Mouse (Mus musculus): ENCODE measurements around the gene Tln2.
A peak's percentile ranks its signal among the peaks of the same experiment; 100 is the strongest.

The Tln2 gene

DNA sequence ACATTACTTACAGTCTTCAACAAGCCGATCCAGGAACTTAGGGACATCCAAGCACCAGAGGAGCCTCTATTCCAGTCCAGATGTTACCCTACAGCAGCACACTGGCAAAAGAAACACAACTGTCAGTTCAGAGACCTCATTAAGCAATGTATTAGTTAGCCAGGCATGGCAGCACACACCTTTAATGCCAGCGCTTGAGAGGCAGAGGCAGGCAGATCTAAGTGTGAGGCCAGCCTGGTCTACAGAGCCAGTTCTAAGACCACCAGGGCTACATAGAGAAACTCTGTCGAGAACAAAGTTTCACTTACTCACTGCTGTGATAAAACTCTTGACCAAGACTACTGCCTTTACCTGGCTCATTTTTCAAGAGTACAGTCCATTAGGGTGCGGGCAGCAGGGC lies at the start of gene Tln2:
TSS of gene Tln2 (minus strand) at position 101 of the 400 bp plus-strand sequence.
- DNase-seq = no peak

DNA sequence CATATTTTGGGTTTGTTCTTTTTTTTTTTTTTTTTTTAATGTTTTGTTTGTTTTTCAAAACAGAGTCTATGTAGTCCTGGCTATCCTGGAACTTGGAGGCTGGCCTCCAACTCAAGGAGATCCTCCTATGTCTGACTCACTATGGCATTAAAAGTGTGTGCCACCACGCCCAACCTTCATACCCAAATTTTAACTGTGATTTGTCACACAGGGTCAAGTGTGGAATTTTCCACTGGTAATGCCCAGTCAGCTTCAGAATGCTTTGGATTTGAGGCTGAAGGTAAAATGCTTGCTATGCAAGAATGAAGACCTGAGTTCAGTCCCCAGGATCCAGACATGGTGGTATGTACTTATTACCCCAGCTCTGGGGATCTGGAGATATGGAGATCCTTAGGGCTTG lies 49.7 kb upstream of the Tln2 start:
- no peak for DNase-seq

DNA sequence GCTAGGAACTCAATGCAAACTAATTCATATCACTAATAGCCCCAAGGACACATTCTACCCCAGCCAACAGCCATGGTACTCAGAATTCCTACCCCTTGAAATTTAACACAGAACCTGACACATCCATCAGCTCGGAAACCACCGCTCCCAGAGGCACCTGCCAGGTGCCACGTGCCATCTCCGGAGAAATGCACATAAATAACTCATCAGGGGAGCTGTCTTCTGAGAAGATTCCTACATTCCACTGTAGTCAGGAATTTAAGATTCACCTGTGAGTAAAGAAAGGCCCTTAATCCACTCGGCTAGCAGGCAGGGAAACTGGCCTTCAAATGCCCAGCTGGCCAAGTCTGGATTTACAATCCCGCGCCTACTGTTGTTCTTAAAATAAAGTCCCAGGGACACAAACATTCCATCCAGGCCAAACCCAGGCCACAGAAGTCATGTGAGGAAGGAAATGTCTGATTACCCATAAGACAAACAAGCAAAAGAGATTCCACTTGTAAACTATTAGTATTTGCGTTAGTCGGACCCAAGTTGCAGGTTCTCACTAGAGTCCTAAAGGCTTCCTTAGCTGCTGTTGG lies 48.4 kb upstream of the Tln2 start:
- no peak for DNase-seq

DNA sequence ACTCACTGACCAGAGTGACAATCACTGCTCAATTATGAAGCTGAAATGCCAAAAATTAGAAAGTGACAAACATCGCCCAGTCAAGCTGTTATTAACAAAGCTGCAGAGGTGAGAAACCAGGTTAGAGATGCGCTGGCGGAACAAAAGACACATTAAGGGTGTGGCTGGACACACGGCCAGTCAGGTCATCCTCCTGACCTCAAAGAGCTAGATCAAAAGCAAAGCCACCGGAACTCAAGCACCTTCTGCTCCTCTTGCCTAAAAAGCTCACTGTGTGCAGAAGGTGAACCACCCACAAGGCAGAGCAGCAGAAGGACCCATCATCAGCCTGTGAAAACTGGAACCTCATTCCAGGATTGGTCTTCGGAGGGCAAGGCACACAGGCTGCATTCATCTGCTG lies 47.8 kb upstream of the Tln2 start:
- no peak for DNase-seq

DNA sequence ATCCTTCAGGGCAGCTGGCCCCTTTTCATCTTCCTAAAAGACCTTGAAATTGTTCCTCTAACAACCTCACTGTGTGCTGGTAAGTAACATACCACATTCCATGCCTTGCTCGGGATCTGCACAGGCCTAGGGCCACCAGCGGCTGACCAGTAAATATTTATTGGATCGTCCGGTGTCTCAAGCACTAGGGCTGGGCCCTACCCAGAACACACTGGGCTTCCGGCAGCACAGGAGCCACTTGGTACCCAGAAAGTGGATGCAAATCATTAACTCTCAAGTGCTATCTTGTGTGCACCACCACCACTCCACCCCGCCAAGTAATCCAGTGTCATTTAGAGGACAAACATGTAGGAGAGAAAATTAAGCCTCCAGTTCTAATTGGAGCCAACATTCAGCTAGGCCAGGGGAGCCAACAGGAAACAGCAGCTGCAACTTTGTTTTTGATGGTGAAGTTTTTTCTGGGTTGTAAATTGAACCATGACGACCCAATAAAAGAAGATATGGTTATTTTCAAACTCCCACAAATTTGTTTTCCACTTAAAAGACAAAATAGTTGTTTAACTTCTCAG lies 46.4 kb upstream of the Tln2 start:
- peak; percentile 37 to 60 for DNase-seq

DNA sequence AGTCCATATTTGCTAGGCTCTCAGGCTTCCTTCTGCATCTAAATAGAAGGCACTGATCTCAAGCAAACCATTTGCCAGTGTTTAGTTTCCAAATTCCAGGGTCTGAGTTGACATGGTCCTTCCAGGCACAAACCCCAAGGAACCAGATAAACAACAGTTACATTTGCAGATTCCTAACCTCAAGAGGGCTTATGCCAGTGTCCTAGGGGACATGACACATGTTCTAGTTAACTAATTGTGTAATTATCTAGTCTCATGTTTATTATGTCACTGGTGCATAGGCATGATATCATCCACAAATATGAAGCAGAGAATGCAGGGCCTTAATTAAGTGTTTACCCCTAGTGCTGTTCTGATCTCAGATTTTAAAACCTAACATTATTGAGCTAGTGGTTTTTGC lies 45.4 kb upstream of the Tln2 start:
- no peak for DNase-seq

DNA sequence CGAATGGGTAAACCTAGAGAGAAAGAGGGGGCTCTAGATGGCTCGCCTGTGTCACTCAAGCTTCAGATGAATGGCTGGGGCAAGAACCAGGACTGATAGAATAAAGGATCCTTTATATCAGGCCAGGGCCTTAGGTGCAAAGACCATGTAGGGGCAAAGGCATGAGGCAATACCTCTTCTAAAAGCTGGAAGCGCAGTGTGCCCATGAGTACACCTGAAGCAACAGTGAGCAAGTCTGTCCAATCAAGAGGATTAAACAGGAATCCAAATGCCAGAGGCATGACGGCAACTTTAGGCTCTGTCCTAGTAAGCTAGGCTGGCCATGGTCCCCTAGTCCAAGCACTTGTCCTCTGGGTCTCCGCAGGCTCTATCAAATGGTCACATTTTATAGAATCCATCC lies 42.8 kb upstream of the Tln2 start:
- DNase-seq = no peak

DNA sequence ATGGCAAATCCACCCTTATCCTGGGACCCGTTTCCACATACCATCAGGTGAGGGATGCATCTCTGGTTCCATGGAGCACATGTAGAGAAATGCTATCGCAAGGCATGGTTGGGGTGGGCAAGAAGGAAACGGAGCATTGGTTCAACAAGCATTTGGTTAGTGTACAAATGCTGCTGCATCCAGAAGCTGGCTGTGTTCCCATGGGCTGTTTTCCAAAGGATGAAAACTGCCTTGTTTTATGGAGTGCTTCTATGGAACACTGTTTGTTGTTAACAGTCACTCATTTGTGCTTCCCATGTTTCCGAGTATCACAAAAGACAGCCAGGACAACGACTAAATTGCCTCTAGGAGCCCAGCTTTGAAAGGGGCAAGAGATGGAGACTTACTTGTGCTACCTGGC lies 35.7 kb upstream of the Tln2 start:
- DNase-seq = peak; percentile 39 to 49

DNA sequence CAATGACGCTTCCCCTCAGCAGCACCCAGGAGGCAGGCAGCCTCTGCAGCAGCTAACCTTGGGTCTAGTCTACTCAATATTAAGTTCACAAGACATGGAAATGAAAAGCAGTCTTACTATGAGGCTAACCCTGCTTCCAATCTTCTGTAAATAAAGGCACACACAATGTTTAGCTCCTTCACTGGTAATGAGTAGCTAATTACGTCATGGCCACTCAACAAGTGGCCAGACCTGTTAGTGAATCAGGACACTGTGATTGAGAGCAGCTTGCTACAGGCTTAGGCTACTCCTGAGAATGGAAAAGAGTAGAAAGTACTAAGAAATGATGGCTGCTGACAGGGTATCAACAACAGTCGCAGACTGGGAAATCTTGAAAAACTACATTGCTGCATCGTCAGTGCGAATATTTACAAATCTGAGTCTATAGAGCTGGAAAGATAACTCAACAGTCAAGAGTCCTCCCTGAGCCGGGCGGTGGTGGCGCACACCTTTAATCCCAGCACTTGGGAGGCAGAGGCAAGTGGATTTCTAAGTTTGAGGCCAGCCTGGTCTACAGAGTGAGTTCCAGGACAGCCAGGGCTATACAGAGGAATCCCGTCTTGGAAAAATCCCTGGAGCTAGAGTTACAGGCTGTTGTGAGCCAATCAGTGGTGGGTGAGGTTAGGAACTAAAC lies 34.1 kb upstream of the Tln2 start:
- no peak for DNase-seq

DNA sequence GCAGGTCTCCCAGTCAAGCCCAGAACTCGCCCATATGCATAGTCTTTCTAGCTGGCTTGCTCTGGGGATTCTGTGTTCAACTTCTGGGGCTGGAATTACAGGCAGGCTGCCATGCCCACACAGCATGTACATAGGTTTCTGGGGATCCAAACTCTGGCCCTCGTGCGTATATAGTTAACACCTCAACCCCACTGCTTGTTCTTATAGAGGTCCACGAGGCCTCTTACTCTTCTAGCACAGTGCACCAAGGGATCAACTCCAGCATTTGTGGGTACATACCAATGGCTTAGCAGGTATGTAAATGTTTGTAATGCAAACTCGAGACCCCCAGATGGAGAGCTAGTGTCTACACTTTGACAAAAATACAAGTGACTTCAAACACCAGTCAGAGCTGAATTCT lies 33.2 kb upstream of the Tln2 start:
- no peak for DNase-seq

DNA sequence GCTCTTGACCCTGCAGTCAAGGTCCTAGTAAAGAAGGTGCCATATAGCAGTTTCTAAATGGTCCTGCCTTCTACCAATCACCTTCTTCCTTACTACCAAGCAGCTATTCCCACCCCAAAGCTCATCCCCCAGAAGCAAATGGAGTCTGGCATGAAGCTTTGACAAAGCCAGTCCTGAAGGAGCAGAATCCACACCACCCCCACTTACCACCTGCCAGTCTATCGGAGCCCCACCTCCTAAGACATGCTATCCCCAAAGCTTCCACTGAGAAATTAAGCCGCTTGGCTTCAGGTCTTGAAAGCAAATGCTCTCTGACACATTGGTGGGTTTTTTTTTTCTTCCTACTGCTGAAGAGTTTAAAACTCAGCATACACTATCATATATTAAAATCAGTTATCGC lies 27.6 kb upstream of the Tln2 start:
- DNase-seq = no peak

DNA sequence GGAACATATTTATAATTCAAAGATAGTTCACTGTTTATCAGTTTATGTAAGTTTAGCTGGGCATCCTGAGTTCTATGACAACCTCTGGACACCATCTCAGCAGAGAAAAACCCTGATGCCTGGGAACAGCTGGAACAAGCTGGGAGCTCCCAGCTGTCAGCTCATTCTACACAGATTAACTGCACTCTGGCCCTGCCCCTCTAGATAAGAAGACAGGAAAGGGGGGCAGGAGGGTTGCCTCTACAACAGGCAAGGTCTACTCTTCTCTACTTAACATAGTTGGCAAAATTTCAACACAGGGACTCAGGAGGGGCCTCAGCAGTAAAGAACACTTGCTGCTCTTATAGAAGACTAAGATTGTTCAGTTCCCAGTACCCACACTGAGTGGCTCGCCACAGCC lies 27.0 kb upstream of the Tln2 start:
- peak; percentile 19 to 23 for DNase-seq

DNA sequence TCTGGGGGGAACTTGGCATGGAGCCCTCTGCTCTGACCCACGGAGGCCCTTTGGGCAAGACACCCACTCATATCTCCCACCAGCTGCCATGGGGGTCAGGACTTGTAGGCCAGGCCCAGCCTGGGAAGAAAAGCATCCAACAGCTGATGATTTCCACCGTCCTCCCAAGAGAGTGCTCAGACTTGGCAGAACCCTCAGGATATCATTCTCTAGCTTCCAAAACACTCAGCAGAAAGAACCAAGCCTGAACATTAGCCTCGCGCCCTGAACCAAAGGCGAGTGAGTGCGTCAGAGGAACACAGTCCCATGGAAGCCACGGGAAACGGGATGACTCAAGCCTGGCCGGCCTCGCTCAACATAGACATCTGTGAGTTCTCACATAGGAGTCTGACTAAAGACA lies 25.4 kb upstream of the Tln2 start:
- peak; percentile 73 to 78 for DNase-seq

DNA sequence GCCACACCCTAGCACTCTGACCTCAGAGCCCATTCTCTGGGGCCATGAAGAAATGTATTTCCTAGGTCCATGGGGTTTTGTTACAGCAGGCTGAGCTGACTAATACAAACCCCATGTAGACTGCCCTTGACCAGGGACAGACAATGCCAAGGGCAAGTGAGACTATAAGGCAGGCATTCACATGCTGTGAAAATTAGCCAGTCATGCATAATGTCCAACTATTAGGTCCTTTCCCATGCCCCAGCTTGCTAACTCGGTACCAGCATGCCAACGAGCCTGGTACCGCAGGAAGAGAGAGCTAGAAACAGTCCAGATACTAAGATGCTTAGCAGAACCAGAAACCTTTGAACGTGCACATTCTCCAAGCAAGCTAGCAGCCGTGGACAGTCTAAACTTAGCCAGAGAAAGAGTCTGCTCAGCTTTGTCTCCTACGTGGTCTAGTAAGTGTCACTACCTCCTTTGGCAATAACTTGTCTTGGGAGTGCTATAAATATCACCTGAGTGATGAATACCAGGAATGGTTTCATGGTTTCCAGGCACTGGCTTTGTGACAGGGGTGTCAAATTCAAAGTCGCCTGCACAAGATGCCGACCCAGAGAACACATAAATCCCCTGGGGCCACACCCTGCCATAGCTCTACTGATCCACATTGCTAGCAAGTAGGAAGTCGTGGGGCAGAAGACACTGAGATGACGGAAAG lies 22.2 kb upstream of the Tln2 start:
- DNase-seq = no peak

DNA sequence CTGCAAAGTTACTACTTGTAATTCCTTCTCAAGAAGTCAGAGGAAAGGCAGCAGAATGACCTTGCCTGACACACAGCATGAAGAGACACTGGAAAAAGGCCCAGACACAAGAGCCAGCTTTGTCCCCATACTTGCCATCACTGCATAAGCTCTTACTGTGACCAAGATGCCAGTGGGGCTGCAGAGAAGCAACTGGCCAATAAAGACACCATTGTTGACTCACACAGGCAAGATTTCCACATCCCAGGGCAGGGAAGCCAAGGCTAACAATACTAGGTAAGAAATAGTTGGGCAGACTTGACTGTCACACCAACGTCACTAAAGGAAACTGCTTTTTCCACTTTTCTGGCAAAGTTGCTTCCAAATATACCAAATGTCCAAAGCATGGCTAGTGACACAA lies 20.0 kb upstream of the Tln2 start:
- no peak for DNase-seq

DNA sequence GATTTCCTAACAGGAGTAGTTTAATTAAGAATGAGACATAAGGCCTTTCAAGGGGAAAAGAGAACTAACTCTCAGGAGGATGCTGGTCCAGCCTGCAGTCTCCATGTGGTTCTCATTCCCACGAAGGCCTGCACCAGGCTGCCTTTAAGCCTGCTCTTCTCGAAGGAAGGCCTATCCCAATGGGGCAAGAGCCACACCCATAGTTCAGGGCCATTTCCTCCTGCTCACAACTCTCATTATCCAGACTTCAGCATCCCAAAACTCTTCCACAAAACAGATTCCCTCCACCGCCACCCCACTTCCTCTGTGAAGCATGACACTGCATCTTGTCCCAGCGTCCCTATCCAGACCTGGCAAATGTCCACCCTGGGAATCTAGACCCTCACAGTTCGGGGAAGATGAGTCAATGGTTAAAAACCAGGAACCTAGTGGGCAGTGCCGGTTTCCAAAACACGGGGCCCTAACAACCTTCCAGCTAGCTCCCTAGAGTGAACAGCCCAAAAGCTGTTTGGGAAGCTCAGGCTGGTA lies 15.3 kb upstream of the Tln2 start:
- no peak for DNase-seq

DNA sequence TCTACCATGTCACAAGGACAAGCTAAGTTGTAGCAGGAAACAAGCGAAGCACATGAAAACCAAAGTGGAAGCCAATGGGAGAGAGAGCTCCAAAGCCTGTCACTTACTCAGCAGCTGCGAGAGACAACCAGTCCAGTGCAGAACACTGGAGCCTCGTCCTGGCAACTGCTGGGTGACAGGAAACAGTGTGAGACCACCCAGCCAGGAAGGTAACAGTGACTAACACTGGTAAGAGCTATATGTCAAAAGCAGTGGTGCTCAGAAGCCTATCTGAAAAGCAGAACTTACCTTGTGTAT lies 14.1 kb upstream of the Tln2 start:
- peak in 1 of 2 experiments; percentile 17 for DNase-seq

DNA sequence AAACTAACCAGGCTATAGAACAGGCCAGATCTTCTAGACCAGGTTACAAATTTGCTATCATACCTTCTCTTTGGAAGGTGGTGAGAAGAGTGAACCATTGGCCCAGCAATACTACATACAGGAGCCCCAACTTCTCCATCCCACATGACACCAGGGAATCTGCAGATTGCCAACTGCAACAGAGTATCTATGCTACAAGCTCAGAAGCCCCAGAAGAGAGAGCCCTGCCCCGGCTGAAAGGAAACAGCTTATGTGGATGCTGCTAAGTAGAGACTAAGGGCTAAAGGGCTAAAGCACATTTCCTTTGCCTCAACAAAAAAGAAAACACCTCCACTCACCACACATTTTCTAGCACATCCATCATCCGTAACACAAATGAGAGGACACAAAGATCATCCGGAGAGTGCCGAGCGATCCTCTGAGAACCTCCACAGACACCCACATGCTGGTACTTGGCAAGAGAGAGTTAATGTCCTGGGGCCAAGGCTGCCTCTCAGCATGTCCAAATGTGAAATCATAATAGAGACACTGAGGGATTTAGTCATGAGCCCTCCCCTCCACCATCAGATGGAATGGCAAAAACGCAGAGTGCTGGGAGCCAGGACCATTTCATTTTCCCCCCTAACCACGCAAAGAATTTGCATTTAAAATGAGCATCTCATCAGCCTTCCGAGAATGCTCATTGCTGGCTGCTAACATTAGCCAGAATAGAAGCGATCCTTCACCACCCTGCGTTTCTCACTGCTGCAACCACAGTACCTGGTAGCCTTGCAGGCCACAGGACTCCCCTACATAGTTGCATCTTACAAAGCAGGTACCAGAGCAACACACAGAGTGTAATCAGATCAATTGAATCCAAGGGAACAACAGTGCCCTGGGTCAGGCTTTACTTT lies 13.5 kb upstream of the Tln2 start:
- DNase-seq = peak in 1 of 2 experiments; percentile 16

DNA sequence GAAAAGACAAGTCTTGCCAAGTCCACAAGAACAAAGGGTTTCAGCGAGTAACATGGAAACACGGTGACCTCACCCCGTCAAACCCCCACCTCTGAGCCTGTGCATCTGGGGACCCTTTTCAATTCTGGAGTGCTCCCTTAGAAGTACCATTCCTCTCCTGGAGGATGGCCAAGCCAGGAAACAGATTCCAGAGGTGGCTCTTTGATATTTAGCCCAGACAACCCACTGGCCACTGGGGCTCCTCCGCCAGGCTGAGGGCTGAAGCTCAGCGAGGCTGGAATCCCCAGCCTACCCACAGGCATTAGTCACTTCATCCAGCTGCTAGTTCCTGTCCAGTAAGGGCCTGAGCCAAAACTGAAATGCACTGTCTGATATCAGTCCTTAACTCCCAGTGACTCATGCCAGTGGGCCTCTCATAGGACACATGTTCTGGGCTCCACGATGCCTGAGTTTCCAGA lies 6.3 kb upstream of the Tln2 start:
- peak; percentile 17 to 22 for DNase-seq

DNA sequence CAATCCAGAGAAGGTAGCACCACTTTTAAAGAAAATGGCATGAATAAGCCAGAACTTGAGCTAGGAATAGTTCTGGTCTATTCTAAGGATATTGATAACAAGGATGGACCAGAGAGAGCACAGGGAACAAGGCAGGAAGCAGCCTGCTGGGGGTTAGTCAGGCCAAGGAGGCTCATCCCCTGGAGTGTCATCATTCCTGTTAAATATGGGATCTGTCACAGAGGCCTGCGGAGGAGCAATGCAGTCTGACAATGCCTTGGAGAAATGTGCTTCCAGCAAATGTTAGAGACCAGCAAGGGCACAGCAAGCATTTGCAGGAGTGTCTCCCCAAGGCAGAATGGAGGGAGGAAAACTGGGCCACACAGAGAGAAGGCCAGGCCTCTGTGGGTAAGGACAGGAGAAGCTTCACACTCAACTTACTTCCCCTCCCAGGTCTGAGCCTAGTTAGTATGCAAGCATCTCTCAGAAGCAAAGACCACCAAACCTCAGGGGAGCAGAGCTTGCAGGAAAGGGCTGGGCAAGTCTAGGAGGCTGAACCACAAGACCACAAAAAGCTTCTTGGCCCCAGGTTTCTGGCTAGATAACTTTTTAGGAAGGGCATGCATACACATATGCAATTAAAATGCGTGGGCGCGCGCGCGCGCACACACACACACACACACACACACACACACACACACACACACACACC lies 9.5 kb downstream of the Tln2 start:
- peak in 1 of 2 experiments; percentile 27 for DNase-seq

DNA sequence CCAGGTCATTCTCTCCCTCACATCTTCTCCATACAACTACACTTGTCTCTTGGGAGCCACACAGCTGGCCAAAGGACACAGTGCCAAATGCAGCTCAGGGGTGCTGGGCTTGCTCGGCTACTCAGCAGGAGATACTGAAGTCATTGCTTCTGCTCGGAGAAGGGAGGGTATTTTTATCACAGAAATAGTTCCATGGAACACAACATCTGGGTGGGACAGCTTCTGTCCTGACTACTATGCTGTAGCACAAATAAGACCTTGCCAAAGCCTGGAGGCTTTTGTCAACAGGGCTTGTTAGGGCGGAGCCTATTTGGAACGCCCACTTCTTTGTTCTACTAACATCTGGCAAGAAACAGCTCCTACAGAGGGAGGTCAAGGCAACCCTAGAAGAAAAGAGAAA lies 10.2 kb downstream of the Tln2 start:
- peak; percentile 50 to 59 for DNase-seq

DNA sequence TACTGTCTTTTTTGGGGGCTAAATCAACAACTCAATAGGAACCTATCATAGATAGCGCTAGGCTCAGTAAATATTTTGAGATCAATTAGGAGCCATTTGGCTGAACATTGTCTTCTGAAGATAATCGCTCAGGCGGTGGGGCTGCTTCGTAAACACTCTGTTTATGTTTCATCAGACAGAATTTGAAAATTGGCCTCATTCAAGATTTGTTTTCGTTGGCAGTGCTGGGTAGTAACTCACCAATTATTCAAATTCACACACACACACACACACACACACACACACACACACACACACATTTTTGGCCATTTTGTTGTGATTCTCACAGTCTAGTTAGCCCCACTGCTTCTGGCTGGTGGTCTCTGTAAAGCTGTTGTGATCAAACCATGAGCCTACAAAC lies 12.9 kb downstream of the Tln2 start:
- no peak for DNase-seq

Data from kidney, postnatal 4 days (tissue).